Mouse (Mus musculus): ENCODE measurements at regions not wholly inside any gene's neighbourhood (a gene's known extent, or its start where the extent isn't known, plus 50 kb on each side); places are given as distances from the start of the nearest gene placed in this dataset.

DNA sequence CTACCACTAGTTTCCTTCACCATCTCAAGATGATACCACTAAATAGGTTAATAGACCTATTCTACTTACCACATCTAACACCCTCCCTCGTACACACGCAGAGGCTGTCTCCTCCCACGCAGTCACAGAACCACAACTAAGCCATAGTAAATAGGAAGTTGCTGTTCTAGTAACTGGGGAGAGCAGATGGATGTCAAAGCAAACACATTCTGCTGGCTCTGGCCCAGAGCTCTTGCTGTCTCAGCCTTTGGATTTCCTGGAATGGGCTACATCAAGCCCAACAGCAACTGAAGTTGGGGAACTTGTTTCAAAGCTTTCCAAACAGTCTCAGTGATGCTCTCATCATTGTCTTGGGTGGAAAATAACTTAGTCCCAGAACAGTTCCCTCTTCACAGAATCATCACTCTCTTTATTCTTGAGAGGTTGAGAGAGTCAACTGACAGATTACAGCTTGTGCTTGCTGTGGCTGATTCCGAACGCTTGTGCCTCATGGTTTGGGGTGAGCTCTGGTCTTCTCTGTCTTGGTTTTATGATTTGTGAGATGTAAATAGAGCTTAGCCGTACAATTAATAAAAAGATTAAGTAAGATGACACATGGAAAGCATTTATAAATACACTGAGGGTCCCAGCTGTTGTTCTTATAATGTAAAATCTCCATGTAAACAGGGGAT lies 538.5 kb upstream of the Klf4 start:
- ATAC-seq (ENCODE audit: low TSS enrichment) = peak; percentile 47; the same call in 1 of the 2 replicates

DNA sequence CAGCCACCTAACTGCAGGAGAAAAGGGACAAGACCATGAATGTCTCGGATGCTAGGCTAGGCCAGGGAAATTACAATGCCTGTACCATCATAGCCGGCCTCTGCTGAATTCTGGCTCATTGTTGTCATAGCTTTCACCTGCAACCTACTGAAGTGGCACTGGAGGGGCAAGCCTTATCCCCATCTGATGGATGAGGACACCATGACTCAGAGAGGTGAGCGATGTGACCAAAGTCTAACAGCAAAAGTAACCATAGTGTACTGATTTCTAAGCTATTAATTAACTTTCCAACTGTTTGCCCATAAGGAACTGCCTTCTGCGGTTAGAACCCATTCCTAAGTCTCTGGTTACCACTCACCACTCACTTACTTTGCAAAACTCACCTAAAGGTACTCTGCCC lies 536.6 kb upstream of the Klf4 start:
- no peak for ATAC-seq (ENCODE audit: low TSS enrichment)

GRCm38 (mm10) chr4:56064657-56065056 lies 532.4 kb upstream of the Klf4 start:
- no peak for ATAC-seq (ENCODE audit: low TSS enrichment)

DNA sequence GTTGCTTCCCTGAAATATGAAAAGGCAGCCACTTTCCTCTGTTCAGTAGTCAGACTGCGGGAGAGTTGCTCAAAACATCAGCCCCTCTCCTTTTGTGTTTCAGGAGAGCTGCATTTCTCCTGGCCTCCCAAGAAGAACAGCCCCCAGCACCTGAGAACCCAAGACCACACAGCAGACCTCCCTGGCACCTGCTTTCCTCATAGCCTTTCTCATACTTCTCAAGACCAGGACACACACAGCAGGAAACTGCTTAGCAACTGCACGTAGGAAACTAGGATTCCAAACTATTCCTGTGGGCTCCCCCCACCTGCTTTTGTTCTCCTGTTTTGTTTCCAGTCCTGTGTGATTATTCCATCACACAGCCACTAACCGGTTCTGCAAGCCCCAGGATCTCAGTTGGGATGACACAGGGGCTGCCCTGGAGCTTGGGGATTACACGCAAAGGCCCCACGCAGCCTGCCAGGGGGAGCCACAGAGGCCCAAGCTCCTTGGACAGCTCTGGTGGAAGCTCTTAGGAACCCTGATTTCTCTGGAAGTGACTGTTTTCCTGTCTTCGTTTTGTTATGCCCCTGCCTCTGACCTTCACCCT lies 519.6 kb upstream of the Klf4 start:
- no peak for ATAC-seq (ENCODE audit: low TSS enrichment)

GRCm38 (mm10) chr4:56039327-56039726 lies 507.1 kb upstream of the Klf4 start:
- ATAC-seq (ENCODE audit: low TSS enrichment) = no peak

- no peak for ATAC-seq (ENCODE audit: low TSS enrichment)
Measured at GRCm38 (mm10) chr4:56036334-56036733, 504.1 kb upstream of the Klf4 start.

DNA sequence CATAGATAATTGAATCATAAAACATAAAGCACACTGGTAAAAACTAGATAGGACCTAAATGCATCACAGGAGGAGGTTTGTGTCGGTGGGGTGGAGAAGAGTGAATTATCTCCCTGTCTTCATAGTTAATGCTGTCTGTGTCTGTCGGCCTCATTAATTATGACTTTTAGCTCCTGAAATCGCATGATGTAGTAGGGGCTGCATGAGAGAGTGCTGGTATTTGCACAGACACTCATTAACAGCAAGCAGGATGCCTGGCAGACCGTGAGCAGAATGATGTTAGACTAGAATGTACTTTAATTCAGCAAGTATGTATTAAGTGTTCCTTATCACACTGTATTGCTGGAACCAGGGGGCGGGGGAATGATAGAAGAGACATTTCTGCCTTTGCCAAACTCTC lies 503.3 kb upstream of the Klf4 start:
- no peak for ATAC-seq (ENCODE audit: low TSS enrichment)

GRCm38 (mm10) chr4:56028441-56028840 lies 496.2 kb upstream of the Klf4 start:
- ATAC-seq (ENCODE audit: low TSS enrichment) = no peak

DNA sequence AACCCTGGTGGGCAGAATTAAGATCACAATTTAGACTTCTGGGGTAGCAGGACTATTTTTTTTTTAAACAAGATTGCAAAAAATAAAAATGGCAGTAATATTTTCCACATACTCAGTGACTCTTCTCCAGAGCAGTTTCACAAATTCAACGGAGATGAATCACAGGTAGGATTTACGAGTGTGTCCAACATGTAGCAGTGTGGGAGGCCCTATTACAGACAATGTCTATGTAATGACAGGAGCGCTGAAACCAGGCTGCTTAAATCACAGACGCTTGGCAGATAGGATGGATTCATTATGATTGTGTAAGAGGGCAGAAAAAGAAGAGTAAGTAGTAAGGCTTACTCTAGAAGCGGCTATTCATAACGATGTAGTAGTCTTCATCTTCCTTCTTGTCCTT lies 495.0 kb upstream of the Klf4 start:
- ATAC-seq (ENCODE audit: low TSS enrichment) = no peak

DNA sequence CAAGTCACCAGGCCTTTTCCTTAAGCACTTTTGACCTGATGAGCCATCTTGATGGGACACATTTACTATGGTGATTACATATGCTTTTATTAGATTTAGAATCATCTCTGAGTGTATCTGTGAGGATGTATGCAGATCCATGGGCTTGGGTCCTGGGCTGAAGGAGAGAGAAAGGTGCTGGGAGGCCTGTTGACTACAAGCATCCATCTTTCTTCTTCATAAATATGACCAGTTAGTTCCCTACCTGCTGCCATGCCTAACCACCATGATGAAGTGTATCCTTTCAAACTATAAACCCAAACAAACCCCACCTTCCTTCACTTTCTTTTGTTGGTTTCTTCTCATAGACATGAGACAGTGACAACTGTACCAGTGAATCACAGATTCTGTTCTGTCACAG lies 492.2 kb upstream of the Klf4 start:
- ATAC-seq (ENCODE audit: low TSS enrichment) = no peak

GRCm38 (mm10) chr4:56018212-56018611 lies 485.9 kb upstream of the Klf4 start:
- no peak for ATAC-seq (ENCODE audit: low TSS enrichment)

DNA sequence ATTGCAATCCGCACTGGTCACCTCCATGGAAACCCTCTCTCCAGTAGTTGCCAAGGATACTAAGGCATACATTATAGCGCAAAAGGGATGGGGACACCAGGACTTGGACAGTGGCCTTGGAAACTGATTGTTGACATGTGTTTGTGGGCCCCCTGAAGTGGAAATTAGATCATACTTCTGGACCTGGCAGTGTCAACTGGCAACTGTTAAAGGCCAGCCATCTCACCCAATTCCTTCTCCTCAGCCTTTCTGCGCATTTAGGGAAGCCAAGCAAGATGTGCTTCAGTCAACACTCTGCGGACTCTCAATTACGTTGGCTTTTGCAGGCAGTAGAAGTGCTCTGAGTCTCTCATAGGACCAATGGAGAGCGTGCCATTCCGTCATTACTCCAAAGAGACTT lies 483.2 kb upstream of the Klf4 start:
- ATAC-seq (ENCODE audit: low TSS enrichment) = no peak

- no peak for ATAC-seq (ENCODE audit: low TSS enrichment)
Measured at GRCm38 (mm10) chr4:56008287-56008686, 476.0 kb upstream of the Klf4 start.

GRCm38 (mm10) chr4:56004227-56004626 lies 472.0 kb upstream of the Klf4 start:
- no peak for ATAC-seq (ENCODE audit: low TSS enrichment)

DNA sequence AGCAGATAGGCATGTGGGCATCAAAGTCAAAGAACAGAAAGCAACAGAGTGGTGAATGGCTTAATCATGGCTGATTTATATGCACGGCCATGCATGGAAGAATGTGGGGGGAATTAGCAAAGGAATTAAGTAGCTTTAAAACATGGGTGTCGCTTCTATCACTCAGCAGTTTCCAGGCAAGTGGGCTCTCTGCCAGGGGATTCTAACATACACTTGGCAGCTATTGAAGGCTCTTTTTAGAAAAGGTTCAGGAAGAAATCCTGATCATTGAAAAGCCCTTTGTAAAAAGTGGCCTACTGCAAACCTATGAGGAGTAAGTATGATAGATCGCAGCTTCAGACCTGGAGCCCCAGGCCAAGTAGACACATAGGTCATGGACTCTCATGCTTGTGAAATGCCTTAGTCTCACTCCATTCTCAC lies 469.1 kb upstream of the Klf4 start:
- no peak for ATAC-seq (ENCODE audit: low TSS enrichment)

- no peak for ATAC-seq (ENCODE audit: low TSS enrichment)
Measured at GRCm38 (mm10) chr4:55984026-55984425, 451.8 kb upstream of the Klf4 start.

DNA sequence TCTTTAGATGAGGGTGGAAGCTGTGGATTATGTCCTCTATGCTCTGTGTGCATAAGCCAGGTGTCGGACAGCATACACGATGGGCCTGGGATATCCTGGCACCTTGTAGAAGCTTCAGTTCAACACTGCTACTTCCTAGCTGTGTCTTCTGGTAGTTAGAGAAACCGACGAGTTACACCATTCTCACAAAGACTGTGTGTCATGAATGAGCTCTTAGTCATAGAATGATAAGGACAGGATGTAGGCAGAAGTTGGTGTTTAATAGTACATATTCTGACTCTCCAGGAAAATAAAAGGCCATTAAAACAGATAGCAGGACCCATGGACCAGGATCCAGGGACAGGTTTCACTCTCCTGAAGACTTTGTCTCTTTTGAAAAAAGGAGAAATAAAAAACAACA lies 446.3 kb upstream of the Klf4 start:
- no peak for ATAC-seq (ENCODE audit: low TSS enrichment)

DNA sequence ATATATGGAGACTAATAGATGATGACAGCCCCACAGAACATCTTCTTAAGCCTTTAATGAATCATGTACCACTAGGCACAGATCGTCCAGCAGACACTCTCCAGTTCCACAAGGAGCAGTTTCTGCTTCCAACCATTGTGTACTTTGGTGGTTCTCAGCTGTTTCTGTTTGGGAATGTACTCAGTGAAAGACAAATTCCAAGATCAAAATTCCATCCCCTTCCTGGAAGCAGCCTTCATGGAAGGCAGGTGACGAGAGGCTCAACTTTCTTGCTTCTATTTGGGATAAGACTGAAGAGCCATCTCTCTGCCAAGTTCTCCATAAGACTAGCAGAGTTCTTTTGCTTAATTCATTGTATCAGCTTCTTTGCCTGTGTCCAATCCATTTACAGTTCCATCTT lies 444.0 kb upstream of the Klf4 start:
- ATAC-seq (ENCODE audit: low TSS enrichment) = no peak

- no peak for ATAC-seq (ENCODE audit: low TSS enrichment)
Measured at GRCm38 (mm10) chr4:55973706-55974105, 441.4 kb upstream of the Klf4 start.

- peak; percentile 99 for ATAC-seq (ENCODE audit: low TSS enrichment)
Measured at GRCm38 (mm10) chr4:55972235-55972819, 440.1 kb upstream of the Klf4 start.

GRCm38 (mm10) chr4:55960063-55960462 lies 427.8 kb upstream of the Klf4 start:
- ATAC-seq (ENCODE audit: low TSS enrichment) = 0 out of 2 replicates have a peak, but pooled peaks have one; percentile 9

DNA sequence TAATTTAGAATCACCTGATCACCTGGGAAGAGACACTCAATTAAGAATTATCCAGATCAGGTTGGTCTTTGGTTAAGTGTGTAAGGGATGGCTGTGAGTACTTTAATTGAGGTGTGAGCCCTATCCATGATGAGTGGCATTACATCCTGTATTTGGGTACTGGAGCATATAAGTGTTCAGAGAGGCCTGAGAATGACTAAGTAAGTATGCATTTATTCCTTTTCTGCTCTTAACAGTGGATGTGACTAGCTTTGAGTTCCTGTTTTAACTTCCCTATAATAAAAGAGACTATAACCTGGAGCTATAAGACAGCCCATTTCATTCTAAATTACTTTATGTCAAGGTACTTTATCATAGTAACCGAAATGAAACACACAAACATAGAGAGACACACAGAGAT lies 421.4 kb upstream of the Klf4 start:
- no peak for ATAC-seq (ENCODE audit: low TSS enrichment)

DNA sequence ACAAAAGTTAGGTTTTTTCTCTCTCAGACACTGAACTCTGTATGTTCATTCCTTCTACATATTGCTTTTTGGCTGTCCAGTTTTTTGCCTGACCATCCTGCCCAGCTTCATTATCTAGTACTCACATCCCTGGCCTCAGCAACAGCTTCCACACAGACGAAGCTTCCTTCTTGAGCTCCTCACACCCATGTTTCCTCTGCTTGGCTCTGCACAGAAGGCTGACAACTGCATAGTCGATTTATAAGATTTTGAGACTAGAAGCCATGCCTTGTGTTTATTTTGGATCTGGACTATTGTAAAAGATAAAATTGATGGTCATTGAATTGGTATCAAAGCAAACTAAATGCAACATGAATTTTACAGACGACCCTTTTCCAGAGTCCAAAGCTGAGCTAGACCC lies 420.0 kb upstream of the Klf4 start:
- no peak for ATAC-seq (ENCODE audit: low TSS enrichment)
